Mouse (Mus musculus): ENCODE data around the gene H2-M5.
"Not testable (repeated sequence)": the region's sequence is repeated elsewhere in the genome, so short reads cannot be mapped to it uniquely, and the experiment has no call there.

Gene H2-M5

GRCm38 (mm10) chr17:36989437-36989836 is at the start of gene H2-M5:
Gene H2-M5 (minus strand): TSS chr17:36989537.
- DNase-seq (ENCODE audit: low spot score in 2 of 2): no peak

- DNase-seq (ENCODE audit: low spot score in 2 of 2): no peak
These were observed 39.8 kb upstream of the H2-M5 start for GRCm38 (mm10) chr17:37029162-37029561.

- DNase-seq (ENCODE audit: low spot score in 2 of 2): peak; percentile 51 to 68
These were observed 39.4 kb upstream of the H2-M5 start for GRCm38 (mm10) chr17:37028683-37029120.

- DNase-seq (ENCODE audit: low spot score in 2 of 2): no peak
These were observed 38.9 kb upstream of the H2-M5 start for GRCm38 (mm10) chr17:37028212-37028611.

GRCm38 (mm10) chr17:37027486-37027885 is 38.1 kb upstream of the H2-M5 start:
- no peak for DNase-seq (ENCODE audit: low spot score in 2 of 2)

- DNase-seq (ENCODE audit: low spot score in 2 of 2): no peak
These were observed 37.1 kb upstream of the H2-M5 start for GRCm38 (mm10) chr17:37026425-37026824.

GRCm38 (mm10) chr17:37022628-37023576 is 33.6 kb upstream of the H2-M5 start, which contains the start of gene Mog:
Gene Mog (minus strand): TSS chr17:37023398.
- no peak for DNase-seq (ENCODE audit: low spot score in 2 of 2)

GRCm38 (mm10) chr17:37019242-37019641 is 29.9 kb upstream of the H2-M5 start:
- DNase-seq (ENCODE audit: low spot score in 2 of 2): not testable (repeated sequence)

- DNase-seq (ENCODE audit: low spot score in 2 of 2): no peak
These were observed 29.0 kb upstream of the H2-M5 start for GRCm38 (mm10) chr17:37018328-37018727.

GRCm38 (mm10) chr17:37016333-37016732 is 27.0 kb upstream of the H2-M5 start:
- no peak for DNase-seq (ENCODE audit: low spot score in 2 of 2)

GRCm38 (mm10) chr17:37012141-37012540 is 22.8 kb upstream of the H2-M5 start:
- DNase-seq (ENCODE audit: low spot score in 2 of 2): no peak

GRCm38 (mm10) chr17:37011719-37012118 is 22.4 kb upstream of the H2-M5 start:
- DNase-seq (ENCODE audit: low spot score in 2 of 2): no peak

GRCm38 (mm10) chr17:37009460-37010042 is 20.2 kb upstream of the H2-M5 start:
- no peak for DNase-seq (ENCODE audit: low spot score in 2 of 2)

GRCm38 (mm10) chr17:37008161-37008560 is 18.8 kb upstream of the H2-M5 start:
- no peak for DNase-seq (ENCODE audit: low spot score in 2 of 2)

GRCm38 (mm10) chr17:37003366-37003765 is 14.0 kb upstream of the H2-M5 start:
- no peak for DNase-seq (ENCODE audit: low spot score in 2 of 2)

GRCm38 (mm10) chr17:37002364-37003330 is 13.3 kb upstream of the H2-M5 start:
- no peak for DNase-seq (ENCODE audit: low spot score in 2 of 2)

GRCm38 (mm10) chr17:37000863-37001262 is 11.5 kb upstream of the H2-M5 start, which contains the start of gene Zfp57:
Gene Zfp57 (plus strand): TSS chr17:37001163.
- no peak for DNase-seq (ENCODE audit: low spot score in 2 of 2)

- no peak for DNase-seq (ENCODE audit: low spot score in 2 of 2)
These were observed 9.1 kb upstream of the H2-M5 start for GRCm38 (mm10) chr17:36998477-36998876.

- DNase-seq (ENCODE audit: low spot score in 2 of 2): peak; percentile 19 to 76
These were observed 7.8 kb upstream of the H2-M5 start for GRCm38 (mm10) chr17:36997033-36997735.

- DNase-seq (ENCODE audit: low spot score in 2 of 2): no peak
These were observed 6.1 kb upstream of the H2-M5 start for GRCm38 (mm10) chr17:36995448-36995847.

- DNase-seq (ENCODE audit: low spot score in 2 of 2): no peak
These were observed 5.2 kb upstream of the H2-M5 start for GRCm38 (mm10) chr17:36994528-36994927.

All from thymus, postnatal 10 days (tissue).